Mouse (Mus musculus): Measurements from ENCODE around the gene Irak2. TPM values are rescaled to one million over a fixed set of nuclear protein-coding genes. Genes with fewer than 3 reads are reported as not detected.
A peak's percentile ranks its signal among the peaks of the same experiment; 100 is the strongest.

Gene Irak2
- polyA plus RNA-seq, 1 experiment, result 42.4 TPM

GRCm38 (mm10) chr6:113603993-113604392 lies 34.3 kb upstream of the Irak2 start:
- no peak overlapping the region; the same call in 1 of the 2 replicates for H3K27ac ChIP-seq (ENCODE audit: insufficient read depth, low read length)
- WGBS, result 73% methylated on average over 12 of the region's 12 CpGs
- TF ChIP-seq POLR2A (IDR thresholded peaks at IDR 0.05; ENCODE audit: low read depth, low read length) (no peak), CTCF (IDR thresholded peaks at IDR 0.05; ENCODE audit: extremely low read depth, insufficient read depth, insufficient read length, insufficient replicate concordance) (no peak)
- peaks cover 4% of the 10 kb centered on the region; the same call in 1 of the 2 replicates for H3K4me1 ChIP-seq (ENCODE audit: control insufficient read depth, insufficient read depth, insufficient read length)
- peak overlapping the region; percentile 96; the same call in 1 of the 2 replicates for H3K4me3 ChIP-seq (ENCODE audit: extremely low read depth, insufficient read depth, insufficient read length)
- H3K27me3 ChIP-seq (ENCODE audit: control insufficient read depth, insufficient read depth, low read length), result no peaks in the 10 kb centered on the region
- no peaks in the 10 kb centered on the region for H3K36me3 ChIP-seq (ENCODE audit: control insufficient read depth, insufficient read depth, low read length)
- no peak for DNase-seq (ENCODE audit: low read depth in 1 of 2, low spot score in 2 of 2)

- under 1% methylated on average over 63 of the region's 65 CpGs for WGBS
- H3K36me3 ChIP-seq (ENCODE audit: control insufficient read depth, insufficient read depth, low read length), result no peaks in the 10 kb centered on the region
- peak within 1 kb of the TSS; percentile 78 for H3K27ac ChIP-seq (ENCODE audit: insufficient read depth, low read length)
- H3K27me3 ChIP-seq (ENCODE audit: control insufficient read depth, insufficient read depth, low read length), result no peaks in the 10 kb centered on the region
- DNase-seq (ENCODE audit: low read depth in 1 of 2, low spot score in 2 of 2), result peak; percentile 71 to 81
- H3K4me3 ChIP-seq (ENCODE audit: extremely low read depth, insufficient read depth, insufficient read length), result peak within 1 kb of the TSS; percentile 96
- peaks cover 4% of the 10 kb centered on the region; the same call in 1 of the 2 replicates for H3K4me1 ChIP-seq (ENCODE audit: control insufficient read depth, insufficient read depth, insufficient read length)
- TF ChIP-seq CTCF (IDR thresholded peaks at IDR 0.05; ENCODE audit: extremely low read depth, insufficient read depth, insufficient read length, insufficient replicate concordance) (peak; percentile 22; the same call in 1 of the 2 replicates), POLR2A (IDR thresholded peaks at IDR 0.05; ENCODE audit: low read depth, low read length) (peak; percentile 67)
Measured at GRCm38 (mm10) chr6:113604432-113605223, 33.6 kb upstream of the Irak2 start, which contains the start of gene Brk1. Gene Brk1 (plus strand): TSS chr6:113604772.

- WGBS, result 6% methylated on average over 10 of the region's 10 CpGs
- no peaks in the 10 kb centered on the region for H3K36me3 ChIP-seq (ENCODE audit: control insufficient read depth, insufficient read depth, low read length)
- DNase-seq (ENCODE audit: low read depth in 1 of 2, low spot score in 2 of 2), result no peak
- TF ChIP-seq CTCF (IDR thresholded peaks at IDR 0.05; ENCODE audit: extremely low read depth, insufficient read depth, insufficient read length, insufficient replicate concordance) (no peak), POLR2A (IDR thresholded peaks at IDR 0.05; ENCODE audit: low read depth, low read length) (no peak)
- H3K4me3 ChIP-seq (ENCODE audit: extremely low read depth, insufficient read depth, insufficient read length), result peak overlapping the region; percentile 96
- H3K4me1 ChIP-seq (ENCODE audit: control insufficient read depth, insufficient read depth, insufficient read length), result peaks cover 4% of the 10 kb centered on the region; the same call in 1 of the 2 replicates
- peak overlapping the region; percentile 78 for H3K27ac ChIP-seq (ENCODE audit: insufficient read depth, low read length)
- H3K27me3 ChIP-seq (ENCODE audit: control insufficient read depth, insufficient read depth, low read length), result no peaks in the 10 kb centered on the region
Measured at GRCm38 (mm10) chr6:113605224-113605545, 33.1 kb upstream of the Irak2 start.

GRCm38 (mm10) chr6:113608871-113609270 lies 29.4 kb upstream of the Irak2 start:
- WGBS, result 90% methylated on average over 6 of the region's 6 CpGs
- Histone ChIP-seq H3K27ac (ENCODE audit: insufficient read depth, low read length) (no peak overlapping the region), H3K4me1 (ENCODE audit: control insufficient read depth, insufficient read depth, insufficient read length) (peaks cover 4% of the 10 kb centered on the region; the same call in 1 of the 2 replicates), H3K27me3 (ENCODE audit: control insufficient read depth, insufficient read depth, low read length) (no peaks in the 10 kb centered on the region), H3K4me3 (ENCODE audit: extremely low read depth, insufficient read depth, insufficient read length) (no peak overlapping the region), H3K36me3 (ENCODE audit: control insufficient read depth, insufficient read depth, low read length) (no peaks in the 10 kb centered on the region)
- no peak for TF ChIP-seq CTCF (IDR thresholded peaks at IDR 0.05; ENCODE audit: extremely low read depth, insufficient read depth, insufficient read length, insufficient replicate concordance)
- no peak for TF ChIP-seq POLR2A (IDR thresholded peaks at IDR 0.05; ENCODE audit: low read depth, low read length)
- no peak for DNase-seq (ENCODE audit: low read depth in 1 of 2, low spot score in 2 of 2)

- H3K36me3 ChIP-seq (ENCODE audit: control insufficient read depth, insufficient read depth, low read length), result peaks cover 2% of the 10 kb centered on the region; the same call in 1 of the 2 replicates
- H3K4me1 ChIP-seq (ENCODE audit: control insufficient read depth, insufficient read depth, insufficient read length), result peaks cover 4% of the 10 kb centered on the region; the same call in 1 of the 2 replicates
- DNase-seq (ENCODE audit: low read depth in 1 of 2, low spot score in 2 of 2), result no peak
- no peak overlapping the region for H3K27ac ChIP-seq (ENCODE audit: insufficient read depth, low read length)
- no peak overlapping the region for H3K4me3 ChIP-seq (ENCODE audit: extremely low read depth, insufficient read depth, insufficient read length)
- 91% methylated on average over 7 of the region's 7 CpGs for WGBS
- no peaks in the 10 kb centered on the region for H3K27me3 ChIP-seq (ENCODE audit: control insufficient read depth, insufficient read depth, low read length)
- no peak for TF ChIP-seq POLR2A (IDR thresholded peaks at IDR 0.05; ENCODE audit: low read depth, low read length)
- no peak for TF ChIP-seq CTCF (IDR thresholded peaks at IDR 0.05; ENCODE audit: extremely low read depth, insufficient read depth, insufficient read length, insufficient replicate concordance)
Measured at GRCm38 (mm10) chr6:113609293-113609692, 29.0 kb upstream of the Irak2 start.

GRCm38 (mm10) chr6:113612258-113612969 lies 25.9 kb upstream of the Irak2 start:
- DNase-seq (ENCODE audit: low read depth in 1 of 2, low spot score in 2 of 2), result no peak
- Histone ChIP-seq H3K27ac (ENCODE audit: insufficient read depth, low read length) (no peak overlapping the region), H3K4me3 (ENCODE audit: extremely low read depth, insufficient read depth, insufficient read length) (no peak overlapping the region), H3K36me3 (ENCODE audit: control insufficient read depth, insufficient read depth, low read length) (peaks cover 21% of the 10 kb centered on the region), H3K4me1 (ENCODE audit: control insufficient read depth, insufficient read depth, insufficient read length) (no peaks in the 10 kb centered on the region), H3K27me3 (ENCODE audit: control insufficient read depth, insufficient read depth, low read length) (no peaks in the 10 kb centered on the region)
- TF ChIP-seq CTCF (IDR thresholded peaks at IDR 0.05; ENCODE audit: extremely low read depth, insufficient read depth, insufficient read length, insufficient replicate concordance), result no peak
- WGBS, result 85% methylated on average over 8 of the region's 8 CpGs

Data from spleen, adult 2 months (tissue).